Mouse (Mus musculus) spleen, adult 2 months (tissue): Measurements from ENCODE around the gene Hs3st2. TPM values are rescaled to one million over a fixed set of nuclear protein-coding genes. Genes with fewer than 3 reads are reported as not detected.

Source experiments
- DNase-seq, 2 experiments: peaks; one replicate each; pipeline versions ENCODE4 v3.0.0 to v3.0.0-alpha.2; 2012 to 2021; ENCODE audit warnings: low spot score in 2 of 2, low read depth in 1 of 2
- H3K27ac ChIP-seq: fragments of 200-500 bp; 2 replicates; pipeline ENCODE4 v1.5.1; 2012; ENCODE audit warnings: low read length, inconsistent platforms; ENCODE audit not compliant: insufficient read depth
- H3K27me3 ChIP-seq: fragments of 200-500 bp; 2 replicates; pipeline ENCODE4 v1.6.1; 2012; ENCODE audit warnings: mild to moderate bottlenecking, moderate library complexity, low read length, inconsistent platforms; ENCODE audit not compliant: control insufficient read depth, insufficient read depth
- H3K36me3 ChIP-seq: fragments of 200-500 bp; 2 replicates; pipeline ENCODE4 v1.6.1; 2012; ENCODE audit warnings: mild to moderate bottlenecking, low read length, inconsistent platforms; ENCODE audit not compliant: control insufficient read depth, insufficient read depth
- H3K4me1 ChIP-seq: fragments of 200-500 bp; 2 replicates; pipeline ENCODE4 v1.6.1; 2011; ENCODE audit warnings: inconsistent platforms; ENCODE audit not compliant: control insufficient read depth, insufficient read depth, insufficient read length
- H3K4me3 ChIP-seq: fragments of 200-500 bp; 2 replicates; pipeline ENCODE4 v1.5.1; 2011; ENCODE audit warnings: mild to moderate bottlenecking, inconsistent platforms; ENCODE audit not compliant: insufficient read depth, insufficient read length; ENCODE audit errors: extremely low read depth
- CTCF ChIP-seq: fragments of 200-500 bp; IDR thresholded peaks from 2 replicates; pipeline ENCODE4 v1.5.1; 2011; ENCODE audit warnings: mild to moderate bottlenecking, inconsistent platforms; ENCODE audit not compliant: insufficient read depth, insufficient read length, insufficient replicate concordance; ENCODE audit errors: extremely low read depth
- POLR2A ChIP-seq: fragments of 200-500 bp; IDR thresholded peaks from 2 replicates; pipeline ENCODE4 v1.6.1; 2011; ENCODE audit warnings: low read depth, low read length, inconsistent platforms
- WGBS: fragments of 180-500 bp; shearing (Covaris S2); methylation state at CpG from one replicate; pipeline ENCODE4 v1.1.7; 2018; 5-methylcytosine and 5-hydroxymethylcytosine counted together
- polyA plus RNA-seq: library from polyadenylated mRNA; depleted of rRNA; stranded (reverse); fragments of >200 nt; gene quantifications from 2 replicates; pipeline ENCODE4 v1.2.3, GENCODE M21; 2012

The Hs3st2 gene
- polyA plus RNA-seq, 1 experiment = 12.2 TPM

DNA sequence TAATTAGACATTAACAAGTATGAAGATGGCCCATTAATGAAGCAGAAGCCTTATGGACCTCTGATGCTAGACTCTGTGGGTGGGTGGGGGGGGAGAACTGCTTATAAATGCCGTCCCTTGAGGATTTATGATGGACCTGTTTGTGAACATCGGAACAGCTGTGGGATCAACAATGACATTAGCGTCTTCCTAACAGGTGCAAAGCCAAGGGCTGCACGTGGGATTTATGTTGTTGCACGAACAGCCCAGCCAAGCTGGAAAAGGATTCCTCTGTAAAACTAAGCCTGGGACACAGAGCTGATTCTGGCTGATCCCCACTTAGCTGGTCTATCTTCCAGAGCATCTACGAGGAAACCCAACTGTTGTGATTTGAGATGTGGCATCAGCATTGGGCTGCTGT is 69.0 kb downstream of the Hs3st2 start:
- WGBS = 81% methylated on average over 6 of the region's 6 CpGs
- H3K27ac ChIP-seq = no peak overlapping the region
- no peak for DNase-seq

DNA sequence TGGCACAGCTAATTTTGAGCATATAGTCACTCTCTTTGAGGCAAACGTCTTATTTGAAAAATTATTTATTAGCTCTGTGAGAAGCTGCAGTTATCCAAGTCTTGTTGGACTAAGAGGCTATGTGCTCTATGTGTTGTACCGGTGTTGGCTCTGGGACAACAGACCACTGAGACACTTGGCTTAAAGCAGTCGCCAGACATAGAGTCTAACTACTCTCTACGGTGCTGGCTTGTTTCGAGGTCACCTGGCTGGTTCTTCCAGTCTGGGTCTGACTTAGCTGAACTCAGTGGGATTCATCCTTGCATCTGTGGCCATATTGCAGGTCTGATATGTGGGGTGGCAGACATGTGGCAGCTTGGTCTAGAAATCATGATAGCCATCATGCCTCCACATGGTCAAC is 72.8 kb downstream of the Hs3st2 start:
- DNase-seq = no peak
- no peak for TF ChIP-seq POLR2A
- no peak for TF ChIP-seq CTCF
- no peak overlapping the region for H3K27ac ChIP-seq
- H3K27me3 ChIP-seq = no peaks in the 10 kb centered on the region
- WGBS = 94% methylated on average over 5 of the region's 5 CpGs
- H3K36me3 ChIP-seq = no peaks in the 10 kb centered on the region
- H3K4me1 ChIP-seq = peaks cover 4% of the 10 kb centered on the region; the same call in 1 of the 2 replicates
- no peak overlapping the region for H3K4me3 ChIP-seq

More for the DNA sequence above, 69.0 kb downstream of the Hs3st2 start:
- Histone ChIP-seq H3K4me1 (peaks cover 5% of the 10 kb centered on the region; the same call in 1 of the 2 replicates), H3K27me3 (no peaks in the 10 kb centered on the region), H3K36me3 (no peaks in the 10 kb centered on the region), H3K4me3 (no peak overlapping the region)
- TF ChIP-seq POLR2A = no peak
- TF ChIP-seq CTCF = no peak

DNA sequence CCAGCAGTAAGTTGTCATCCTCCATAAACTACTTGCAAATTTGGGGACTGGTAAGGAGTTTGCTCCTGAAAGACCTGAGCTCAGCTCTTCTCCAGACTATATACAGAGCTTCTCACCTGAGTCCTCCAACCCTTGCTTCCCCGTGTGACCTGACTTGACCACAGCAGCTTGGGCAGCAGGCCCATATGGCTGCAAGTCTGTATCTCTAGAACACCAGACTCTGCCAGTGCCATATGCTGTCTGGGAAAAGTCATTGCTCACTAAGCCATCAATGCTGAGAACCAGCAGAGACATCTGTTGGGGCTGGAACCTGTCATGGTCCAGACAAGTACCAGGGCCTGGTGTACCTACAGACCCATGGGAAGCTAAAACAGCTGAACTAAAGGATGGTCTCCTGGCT is 73.5 kb downstream of the Hs3st2 start:
- TF ChIP-seq CTCF (no peak), POLR2A (no peak)
- DNase-seq = no peak
- no peak overlapping the region for H3K4me3 ChIP-seq
- WGBS = 91% methylated on average over 1 of the region's 1 CpGs
- H3K36me3 ChIP-seq = no peaks in the 10 kb centered on the region
- no peaks in the 10 kb centered on the region for H3K27me3 ChIP-seq
- H3K27ac ChIP-seq = no peak overlapping the region
- peaks cover 6% of the 10 kb centered on the region; the same call in 1 of the 2 replicates for H3K4me1 ChIP-seq

DNA sequence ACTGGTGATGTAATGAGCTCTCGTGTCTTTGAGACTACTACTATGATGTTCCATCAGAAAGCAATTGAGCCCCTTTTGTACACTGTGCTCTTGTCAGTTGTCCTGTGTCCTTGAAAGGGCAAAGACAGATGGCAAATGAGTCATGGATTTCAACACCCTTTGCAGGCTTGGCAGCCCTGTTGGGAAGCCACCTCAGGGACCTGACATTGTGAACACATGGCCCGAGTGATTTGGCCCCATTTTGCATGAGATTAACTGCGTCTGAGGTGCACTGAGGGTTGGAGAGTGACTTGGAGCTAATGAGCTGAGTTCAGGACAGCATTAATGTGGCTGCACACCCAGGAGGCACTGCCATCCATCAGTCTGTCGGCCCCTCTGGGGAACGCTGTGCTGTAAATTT is 74.7 kb downstream of the Hs3st2 start:
- Histone ChIP-seq H3K27me3 (no peaks in the 10 kb centered on the region), H3K4me1 (peaks cover 11% of the 10 kb centered on the region; the same call in 1 of the 2 replicates), H3K4me3 (no peak overlapping the region), H3K36me3 (no peaks in the 10 kb centered on the region), H3K27ac (no peak overlapping the region)
- TF ChIP-seq CTCF = no peak
- TF ChIP-seq POLR2A = no peak
- WGBS = 84% methylated on average over 5 of the region's 5 CpGs
- no peak for DNase-seq

DNA sequence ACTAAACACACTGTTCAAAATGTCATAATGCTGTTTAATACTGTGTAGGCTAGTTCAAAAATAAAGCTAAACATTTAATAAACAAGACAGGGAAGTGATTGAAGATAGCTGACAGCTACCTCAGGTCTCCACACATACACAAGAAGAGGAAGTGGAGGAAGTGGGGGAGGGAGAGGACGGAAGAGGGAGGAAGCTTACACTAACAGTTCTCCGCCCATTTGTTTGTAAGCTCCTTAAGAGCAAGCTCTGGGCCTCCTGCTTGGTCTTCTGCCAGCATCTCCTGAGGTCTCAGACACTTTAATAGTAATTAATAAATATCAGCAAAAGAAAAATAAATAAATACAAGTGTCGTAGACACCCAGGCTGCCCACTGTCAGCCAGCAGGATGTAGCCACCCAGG is 77.8 kb downstream of the Hs3st2 start:
- no peaks in the 10 kb centered on the region for H3K27me3 ChIP-seq
- no peaks in the 10 kb centered on the region for H3K36me3 ChIP-seq
- DNase-seq = peak; percentile 56 to 60
- no peak for TF ChIP-seq CTCF
- no peak; the same call in 1 of the 2 replicates for TF ChIP-seq POLR2A
- no peak overlapping the region for H3K4me3 ChIP-seq
- peaks cover 11% of the 10 kb centered on the region; the same call in 1 of the 2 replicates for H3K4me1 ChIP-seq
- H3K27ac ChIP-seq = peak overlapping the region; percentile 76
- WGBS = 16% methylated on average over 3 of the region's 3 CpGs

DNA sequence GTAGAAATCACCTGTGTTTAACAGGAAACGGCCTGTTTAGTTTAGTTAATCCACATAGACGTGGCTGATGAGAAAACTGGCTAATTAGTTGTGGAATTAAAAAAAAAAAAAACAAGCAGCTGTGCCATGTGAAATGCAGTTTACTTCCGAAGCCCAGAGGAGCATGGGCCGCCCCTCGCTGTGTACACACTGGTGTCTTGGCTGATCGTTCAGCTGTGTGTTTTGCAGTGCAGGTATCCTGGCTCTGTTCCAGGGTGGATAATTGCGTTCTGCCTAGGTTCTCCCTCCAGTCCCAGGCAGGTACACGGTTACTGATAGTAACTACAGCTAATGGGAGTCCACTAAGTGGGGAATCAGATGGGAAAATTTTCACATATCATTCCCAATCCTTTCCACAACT is 86.6 kb downstream of the Hs3st2 start:
- no peak overlapping the region for H3K27ac ChIP-seq
- H3K27me3 ChIP-seq = no peaks in the 10 kb centered on the region
- H3K36me3 ChIP-seq = no peaks in the 10 kb centered on the region
- DNase-seq = no peak
- no peak for TF ChIP-seq POLR2A
- no peak for TF ChIP-seq CTCF
- H3K4me3 ChIP-seq = no peak overlapping the region
- 81% methylated on average over 8 of the region's 8 CpGs for WGBS
- H3K4me1 ChIP-seq = peaks cover 9% of the 10 kb centered on the region; the same call in 1 of the 2 replicates

DNA sequence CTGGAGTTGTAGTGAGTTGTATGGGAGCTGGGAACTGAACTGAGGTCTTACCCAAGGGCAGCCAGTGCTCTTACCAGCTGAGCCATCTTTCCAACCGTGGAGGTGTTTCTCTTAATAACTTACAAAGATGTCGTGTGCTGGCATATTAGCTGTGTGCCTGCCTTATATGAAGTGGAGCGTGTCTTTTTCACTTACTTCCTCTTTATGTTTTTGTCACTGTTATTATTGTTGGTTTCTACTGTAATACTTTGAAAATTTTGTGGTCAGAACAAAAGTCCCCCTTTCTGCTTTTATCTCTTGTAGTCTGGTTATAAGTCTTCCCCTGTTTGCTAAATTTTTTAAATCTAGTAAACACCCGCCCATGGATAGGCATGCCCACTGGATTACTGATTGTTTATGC is 88.4 kb downstream of the Hs3st2 start:
- DNase-seq = peak in 1 of 2 experiments; percentile 47
- TF ChIP-seq CTCF (no peak), POLR2A (no peak)
- Histone ChIP-seq H3K4me1 (peaks cover 9% of the 10 kb centered on the region; the same call in 1 of the 2 replicates), H3K4me3 (no peak overlapping the region), H3K27ac (peak overlapping the region; percentile 90), H3K27me3 (no peaks in the 10 kb centered on the region), H3K36me3 (no peaks in the 10 kb centered on the region)
- WGBS = 41% methylated on average over 4 of the region's 4 CpGs
